Mouse (Mus musculus) gastrocnemius, postnatal 25 days (tissue): ENCODE results near the gene Crebl2. TPM values are rescaled to one million over a fixed set of nuclear protein-coding genes. Genes with fewer than 3 reads are reported as not detected.

Source experiments
- total RNA-seq, 2 experiments: library from RNA; stranded (reverse); gene quantifications; 1 replicate in 1 of 2; 2 replicates in 1 of 2; pipeline ENCODE4 v1.2.3; 2021

The Crebl2 gene
- total RNA-seq, 2 experiments from 2014 or later, result 7.2 to 7.6 TPM

Other genes starting within 250 kb of the Crebl2 start
- 1 to 10 TPM; 1.3 TPM for gene Mansc1, start 197.7 kb upstream of the Crebl2 start, total RNA-seq
- 10 to 100 TPM; 11.3 to 14.0 TPM for gene Borcs5, start 190.6 kb upstream of the Crebl2 start, total RNA-seq
- gene Dusp16, start 37.5 kb upstream of the Crebl2 start, total RNA-seq, result 10 to 100 TPM; 13.3 to 17.4 TPM
- gene Gpr19, start 68.4 kb downstream of the Crebl2 start, total RNA-seq, result 1 to 10 TPM; 3.2 to 4.0 TPM
- gene Cdkn1b, start 90.2 kb downstream of the Crebl2 start, total RNA-seq, result 10 to 100 TPM; 33.9 to 34.0 TPM
- gene Apold1, start 151.6 kb downstream of the Crebl2 start, total RNA-seq, result 1 to 10 TPM; 1.4 to 1.9 TPM
- 10 to 100 TPM; 26.1 to 26.4 TPM for gene Ddx47, start 181.5 kb downstream of the Crebl2 start, total RNA-seq
- gene Gprc5a, start 235.5 kb downstream of the Crebl2 start, total RNA-seq, result under 1 TPM; 0.38 to 0.75 TPM